Mouse (Mus musculus) kidney, adult 8-10 months (tissue): Measurements from ENCODE around the gene Rcor1.
A peak's percentile ranks its signal among the peaks of the same experiment; 100 is the strongest.
"Not testable (repeated sequence)": the region's sequence is repeated elsewhere in the genome, so short reads cannot be mapped to it uniquely, and the experiment has no call there.

Experiments used
- DNase-seq, 2 experiments: peaks; one replicate each; pipeline ENCODE4 v3.0.0; 2022

Rcor1 gene

GRCm38 (mm10) chr12:111028176-111029167 lies 10.7 kb upstream of the Rcor1 start:
- DNase-seq = no peak

DNA sequence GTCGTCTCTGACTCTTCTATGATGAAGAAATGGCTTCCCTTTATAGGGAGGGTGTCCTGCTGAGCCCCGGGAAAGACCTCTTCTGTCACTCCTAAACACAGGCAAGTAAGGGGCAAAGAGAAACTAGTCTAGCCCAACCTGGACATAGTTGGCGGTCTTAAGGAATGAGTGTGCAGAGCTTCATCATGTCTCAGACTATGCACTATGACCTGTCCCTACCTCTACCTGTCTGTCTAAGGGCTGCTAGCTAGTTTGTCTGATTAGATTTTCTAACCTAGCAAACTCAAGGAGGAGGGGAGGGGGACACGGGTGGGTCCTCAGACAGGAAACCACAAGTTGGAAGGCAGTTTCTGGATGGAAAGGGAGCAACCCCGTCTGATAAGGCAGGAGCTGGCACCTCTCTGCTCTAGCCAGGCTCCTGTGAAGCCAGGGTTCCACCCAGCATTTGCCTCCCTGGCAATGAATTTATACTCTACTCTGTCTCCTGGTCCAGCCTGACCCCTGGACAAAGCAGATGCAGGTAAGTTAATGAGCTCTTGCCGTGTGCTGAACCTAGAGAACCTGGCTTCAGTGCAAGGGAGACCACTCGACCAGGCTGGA lies 9.8 kb upstream of the Rcor1 start:
- no peak for DNase-seq

DNA sequence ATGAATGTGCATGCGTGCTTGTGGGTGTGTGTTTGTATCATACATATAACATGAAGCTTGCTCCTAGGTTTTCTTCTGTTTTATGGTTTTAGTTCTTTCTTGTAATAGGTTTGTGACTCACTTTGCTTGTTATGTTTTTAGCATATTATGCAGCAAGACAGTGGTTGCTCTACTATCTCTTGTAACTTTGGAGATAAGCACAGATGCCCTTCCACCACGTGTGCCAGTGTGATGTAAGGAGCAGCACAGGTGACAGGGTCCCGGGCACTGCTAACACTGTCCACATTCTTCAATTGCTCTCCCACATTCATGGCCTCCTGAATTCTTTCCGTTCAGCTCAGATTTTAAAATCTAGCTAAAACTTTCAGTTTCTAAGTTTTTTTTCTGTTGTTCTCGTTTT lies 6.3 kb upstream of the Rcor1 start:
- no peak for DNase-seq

- no peak for DNase-seq
Measured at GRCm38 (mm10) chr12:111035182-111035824, 3.8 kb upstream of the Rcor1 start.

DNA sequence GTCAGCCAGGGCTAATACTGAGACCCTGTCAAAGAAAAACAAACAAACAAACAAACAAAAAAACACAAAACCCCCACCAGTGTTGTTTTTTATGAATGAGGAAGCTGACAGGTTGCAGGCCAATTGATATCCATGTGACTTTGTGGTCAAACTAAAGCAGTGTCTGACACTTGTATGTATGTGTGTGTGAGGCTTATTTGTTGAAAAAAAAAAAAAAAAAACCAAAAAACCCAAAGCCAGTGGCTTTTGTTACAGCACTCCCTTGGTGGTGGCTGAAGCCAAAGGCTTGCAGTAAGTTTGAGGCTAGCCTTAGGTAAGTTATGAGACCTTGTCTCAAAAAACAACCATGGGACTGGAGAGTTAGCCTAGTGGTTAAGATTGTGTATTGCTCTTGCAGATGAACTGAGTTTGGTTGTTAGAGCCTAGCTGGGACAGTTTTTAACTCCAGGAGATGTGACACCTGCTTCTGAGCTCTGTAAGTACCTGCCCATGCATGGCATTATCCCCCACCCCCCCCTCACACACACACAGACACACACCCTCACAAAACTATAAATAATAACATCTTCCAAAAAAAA lies 2.9 kb upstream of the Rcor1 start:
- no peak for DNase-seq

GRCm38 (mm10) chr12:111037241-111038180 lies 1.6 kb upstream of the Rcor1 start:
- DNase-seq = peak; percentile 43 to 65

DNA sequence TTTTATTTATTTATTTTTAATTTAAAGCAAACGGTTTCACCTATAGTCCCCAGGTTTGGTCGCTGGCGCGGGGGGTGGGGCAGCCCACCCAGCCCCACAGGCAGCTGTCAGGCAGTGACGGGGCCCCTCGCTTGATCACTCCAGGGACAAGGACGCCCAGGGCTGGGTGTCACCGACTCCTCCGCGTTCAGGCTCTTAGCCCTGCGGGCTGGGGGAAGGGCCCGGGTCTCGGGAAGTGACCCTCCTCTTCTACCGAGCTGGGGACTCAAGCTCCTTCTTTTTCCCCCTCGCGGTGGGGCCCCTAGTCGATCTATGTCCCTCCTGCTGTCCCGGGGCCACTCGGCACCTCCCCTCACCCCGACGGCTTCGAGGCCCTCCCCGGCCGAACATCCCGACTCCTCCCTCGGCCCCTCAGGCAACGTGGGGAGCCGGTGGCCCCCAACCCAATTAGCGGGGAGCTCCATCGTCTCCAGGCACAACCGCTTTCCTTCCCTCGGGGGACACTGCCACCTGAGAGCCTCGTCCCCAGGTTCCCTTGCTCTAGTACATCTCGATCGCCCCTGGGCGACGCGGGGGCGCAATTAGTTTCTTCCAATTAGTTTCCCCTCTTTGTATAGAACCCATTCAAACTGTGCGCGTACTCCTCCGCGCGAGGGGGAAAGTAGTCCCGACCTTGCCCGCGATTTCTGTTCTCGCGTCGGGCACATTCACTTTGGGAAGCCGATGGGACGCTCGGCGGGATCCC lies 748 bp upstream of the Rcor1 start:
- DNase-seq = peak in 1 of 2 experiments; percentile 29

DNA sequence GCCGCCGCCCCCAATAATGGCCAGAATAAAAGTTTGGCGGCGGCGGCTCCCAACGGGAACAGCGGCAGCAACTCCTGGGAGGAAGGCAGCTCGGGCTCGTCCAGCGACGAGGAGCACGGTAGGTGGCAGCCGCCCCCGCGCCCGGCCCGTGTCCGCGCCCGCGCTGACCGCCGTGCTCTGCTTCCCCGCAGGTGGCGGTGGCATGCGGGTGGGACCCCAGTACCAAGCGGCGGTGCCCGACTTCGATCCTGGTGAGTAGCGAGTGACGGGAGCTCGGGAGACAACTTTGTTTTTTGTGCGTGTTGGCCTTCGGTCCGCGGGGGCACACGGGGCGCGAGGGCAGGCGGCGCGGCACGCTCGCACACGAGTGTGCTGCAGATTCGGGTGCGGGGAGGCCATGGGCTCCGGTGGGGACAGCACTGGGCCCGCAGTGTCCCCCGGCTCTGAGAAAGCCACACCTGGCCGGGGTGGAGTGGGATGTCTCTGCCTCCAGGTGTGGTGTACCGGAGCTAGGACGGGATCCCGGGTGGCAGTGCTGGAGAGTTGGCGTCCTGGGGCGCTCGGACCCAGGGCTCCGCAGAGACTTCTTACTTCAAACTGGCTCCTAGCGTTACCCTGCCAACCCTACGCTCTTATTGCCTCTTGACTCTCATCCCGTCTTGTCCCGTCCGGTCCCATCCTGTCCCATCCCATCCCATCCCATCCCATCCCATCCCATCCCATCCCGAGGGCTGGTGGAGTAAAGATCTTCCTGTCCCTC lies 800 bp downstream of the Rcor1 start:
- DNase-seq = peak; percentile 28 to 33

DNA sequence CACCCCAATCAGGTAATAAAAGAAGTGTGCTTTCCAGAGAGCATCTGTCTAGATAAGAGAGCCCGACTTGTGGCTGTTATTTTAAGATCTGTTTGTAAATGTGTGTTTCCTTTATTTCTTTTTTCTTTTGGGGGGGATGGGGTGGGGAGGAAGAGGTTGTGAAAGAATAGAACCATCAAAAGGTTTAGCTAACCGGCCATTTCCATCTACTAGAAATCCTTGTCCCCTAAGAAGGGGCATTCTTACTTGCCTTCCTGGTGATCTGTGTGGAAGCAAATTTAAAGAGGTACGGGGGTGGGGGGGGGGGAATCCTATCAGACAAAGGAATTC lies 1.3 kb downstream of the Rcor1 start:
- no peak for DNase-seq

DNA sequence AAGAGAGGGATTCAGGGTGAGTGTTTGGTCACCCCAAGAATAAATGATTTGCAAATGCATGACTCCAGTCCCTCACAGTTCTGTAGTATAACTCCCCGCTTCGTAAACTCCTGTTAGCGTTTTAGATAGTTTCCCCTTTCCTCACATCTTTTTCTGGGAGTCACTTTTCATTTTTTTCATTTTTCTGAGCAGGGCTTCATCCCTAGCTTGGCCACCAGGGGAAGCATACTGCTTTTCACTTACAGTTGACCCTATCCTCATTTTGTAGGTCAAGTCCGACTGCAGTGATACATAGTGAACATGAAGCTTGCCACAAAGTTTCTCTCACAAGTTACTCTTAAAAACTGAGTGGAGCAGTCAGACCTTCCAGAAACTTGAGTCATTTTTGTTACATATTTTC lies 2.0 kb downstream of the Rcor1 start:
- peak; percentile 22 to 39 for DNase-seq

GRCm38 (mm10) chr12:111042365-111042764 lies 3.2 kb downstream of the Rcor1 start:
- DNase-seq = no peak

DNA sequence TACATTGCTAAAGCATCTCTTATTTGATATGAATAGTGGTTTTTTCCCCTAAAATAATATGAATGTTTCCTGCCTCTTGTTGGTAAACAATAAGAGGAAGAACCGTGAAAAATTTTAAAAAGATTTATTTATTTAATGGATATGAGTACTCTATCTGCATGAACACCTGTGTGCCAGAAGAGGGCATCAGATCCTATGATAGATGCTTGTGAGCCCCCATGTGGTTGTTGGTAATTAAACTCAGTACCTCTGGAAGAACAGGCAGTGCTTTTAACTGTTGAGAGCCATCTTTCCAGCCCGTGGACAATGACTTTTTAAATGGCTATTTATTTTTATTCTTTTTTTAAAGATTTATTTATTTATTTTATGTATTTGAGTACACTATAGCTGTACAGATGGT lies 5.7 kb downstream of the Rcor1 start:
- DNase-seq = no peak

- DNase-seq = no peak
Measured at GRCm38 (mm10) chr12:111046866-111047265, 7.7 kb downstream of the Rcor1 start.

DNA sequence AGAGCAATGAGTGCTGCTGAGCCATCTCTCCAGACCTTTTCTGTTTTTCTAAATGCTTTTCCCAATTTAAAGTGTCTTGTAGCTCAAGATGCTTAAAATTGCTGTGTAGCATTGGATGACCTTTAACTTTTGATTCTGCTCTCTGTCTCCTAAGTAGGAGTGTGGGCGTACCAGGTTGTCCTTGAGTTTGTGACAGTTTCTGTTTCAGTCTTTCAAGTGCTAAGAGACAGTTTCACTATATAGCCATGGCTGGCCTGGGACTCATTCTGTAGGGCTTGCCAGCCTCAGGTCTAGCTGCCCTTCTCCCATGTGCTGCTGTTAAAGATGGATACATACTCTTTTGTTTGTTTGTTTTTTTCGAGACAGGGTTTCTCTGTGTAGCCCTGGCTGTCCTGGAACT lies 9.1 kb downstream of the Rcor1 start:
- DNase-seq = no peak

GRCm38 (mm10) chr12:111050256-111050655 lies 11.1 kb downstream of the Rcor1 start:
- peak; percentile 69 to 78 for DNase-seq

DNA sequence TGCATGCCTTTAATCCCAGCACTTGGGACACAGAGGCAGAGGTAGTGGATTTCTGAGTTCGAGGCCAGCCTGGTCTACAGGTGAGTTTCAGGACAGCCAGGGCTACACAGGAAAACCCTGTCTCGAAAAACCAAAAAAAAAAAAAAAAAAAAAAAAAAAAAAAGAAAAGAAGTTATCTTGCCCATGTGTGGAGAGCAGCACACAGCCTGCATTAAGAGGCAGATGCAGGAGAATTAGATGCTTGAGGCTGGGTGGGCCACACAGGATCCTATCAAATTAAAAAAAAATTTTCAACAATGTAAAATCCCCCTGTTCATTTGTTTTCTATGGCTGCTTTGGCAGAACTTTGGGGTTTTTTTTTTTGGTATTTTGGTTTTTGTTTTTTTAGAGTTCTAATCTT lies 24.2 kb downstream of the Rcor1 start:
- DNase-seq = no peak

GRCm38 (mm10) chr12:111064220-111064619 lies 25.1 kb downstream of the Rcor1 start:
- no peak for DNase-seq

GRCm38 (mm10) chr12:111065330-111065729 lies 26.2 kb downstream of the Rcor1 start:
- DNase-seq = no peak

DNA sequence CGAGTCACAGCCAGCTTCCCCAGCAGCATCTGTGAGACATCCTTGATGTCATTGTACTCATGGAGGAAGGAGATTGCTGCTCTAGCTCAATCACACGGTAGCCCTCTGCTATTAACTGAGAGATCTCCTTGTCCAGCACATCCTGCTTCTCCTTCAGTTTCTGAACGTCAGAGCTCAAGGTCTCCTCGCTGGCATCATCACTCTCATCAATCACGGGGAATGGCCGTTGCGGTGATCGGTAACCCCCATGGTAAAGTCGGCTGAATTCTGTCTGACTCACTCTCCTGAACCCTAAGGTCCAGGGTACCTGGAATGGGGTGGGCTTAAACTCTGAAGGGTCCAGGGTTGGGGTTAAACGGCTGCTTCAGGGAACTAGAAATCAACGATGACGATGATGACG lies 28.7 kb downstream of the Rcor1 start:
- no peak for DNase-seq

DNA sequence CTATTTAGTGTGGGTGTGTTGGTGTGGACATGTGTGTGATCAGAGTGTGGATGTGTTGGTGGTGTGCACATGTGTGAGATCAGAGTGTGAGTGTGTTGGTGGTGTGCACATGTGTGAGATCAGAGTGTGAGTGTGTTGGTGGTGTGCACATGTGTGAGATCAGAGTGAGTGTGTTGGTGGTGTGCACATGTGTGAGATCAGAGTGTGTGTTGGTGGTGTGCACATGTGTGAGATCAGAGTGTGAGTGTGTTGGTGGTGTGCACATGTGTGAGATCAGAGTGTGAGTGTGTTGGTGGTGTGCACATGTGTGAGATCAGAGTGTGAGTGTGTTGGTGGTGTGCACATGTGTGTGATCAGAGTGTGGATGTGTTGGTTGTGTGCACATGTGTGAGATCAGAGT lies 30.1 kb downstream of the Rcor1 start:
- not testable (repeated sequence) for DNase-seq

DNA sequence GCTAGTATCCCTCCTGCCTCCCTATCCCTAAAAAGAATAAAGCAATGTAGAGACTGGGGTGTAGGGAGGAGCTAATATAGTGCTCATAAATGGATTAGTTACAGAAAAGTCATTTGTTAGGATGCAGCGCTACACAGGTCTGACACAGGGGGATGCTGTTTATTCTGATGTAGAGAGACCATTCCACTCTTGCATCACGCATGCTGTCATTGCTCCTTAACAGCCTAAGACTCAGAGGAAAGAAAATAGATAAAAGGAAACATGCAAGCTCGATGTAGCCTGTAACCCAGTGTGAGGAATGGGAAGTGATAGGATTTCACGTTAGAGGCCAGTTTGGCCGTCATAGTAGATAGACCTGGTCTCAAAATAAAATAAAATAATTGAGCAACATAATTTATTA lies 31.9 kb downstream of the Rcor1 start:
- no peak for DNase-seq
